Comparison of ENCODE assay signal across 15 mouse cellular contexts in the genomic region with DNA sequence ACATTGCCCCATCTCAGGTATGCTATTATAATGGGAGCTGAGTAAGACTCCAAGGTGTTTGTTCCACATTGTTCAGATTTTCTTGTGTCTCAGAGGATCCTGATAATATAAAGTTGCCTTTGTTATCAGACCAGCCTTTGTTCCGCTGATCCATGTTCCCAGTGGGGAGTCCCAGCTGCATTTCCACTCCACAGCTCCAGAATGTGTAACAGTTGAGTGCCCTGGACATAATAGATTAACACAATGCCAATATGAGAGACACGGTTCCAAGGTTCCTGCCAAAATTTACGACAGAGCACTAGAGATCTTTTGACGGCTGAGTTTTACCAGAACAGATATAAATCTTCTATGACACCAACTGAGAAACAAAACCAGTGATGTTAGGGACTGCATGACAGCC.
DNase-seq lines count a peak whose midpoint lies in the region; ATAC-seq lines count a peak whose summit lies in the region.
"Had no signal": no experiment of that assay in that cellular context is flagged by ENCODE, and none has a peak within 500 bp of the region (broad histone marks: within the 10 kb centered on the region; RNA-seq: fewer than 3 reads in every experiment).

No protein-coding gene starts in this region.

- DNase-seq in cerebellum, adult 9-10 months, result peak; percentile 53
- no peak for DNase-seq in cerebellum, adult 11 months
- DNase-seq in hindbrain, embryonic 11.5 days (ENCODE audit: low spot score), result peak; percentile 18
- DNase-seq in retina, postnatal 7 days (ENCODE audit: low read depth, low spot score), result peak; percentile 8
- DNase-seq in kidney, postnatal 36 days, result no peak
- no peak for DNase-seq in T-cell, adult 2 months (ENCODE audit: low spot score)
- DNase-seq: cerebellum, postnatal 36 days; kidney, adult 2 months; kidney, postnatal 4 days had no signal

- H3K27ac ChIP-seq in hindbrain, embryonic 11.5 days (ENCODE audit: low read depth, low read length), result no peak overlapping the region
- no peak overlapping the region for H3K27ac ChIP-seq in hindbrain, embryonic 13.5 days
- H3K27ac ChIP-seq in midbrain, embryonic 12.5 days (replicated peaks), result no peak overlapping the region
- H3K27ac ChIP-seq: forebrain, embryonic 15.5 days; heart, embryonic 15.5 days; lung, embryonic 15.5 days had no signal

- 35% methylated on average over 4 of the region's 4 CpGs for WGBS in hindbrain, embryonic 11.5 days
- 23% methylated on average over 4 of the region's 4 CpGs for WGBS in hindbrain, embryonic 13.5 days
- 33% methylated on average over 4 of the region's 4 CpGs for WGBS in midbrain, embryonic 12.5 days

- no peak overlapping the region for H3K4me3 ChIP-seq in hindbrain, embryonic 11.5 days (ENCODE audit: low read depth, low read length)
- H3K4me3 ChIP-seq in hindbrain, embryonic 13.5 days, result no peak overlapping the region
- H3K4me3 ChIP-seq in midbrain, embryonic 12.5 days, result no peak overlapping the region
- H3K4me3 ChIP-seq: forebrain, embryonic 15.5 days; heart, embryonic 15.5 days; lung, embryonic 15.5 days had no signal

- H3K36me3 ChIP-seq in hindbrain, embryonic 11.5 days (ENCODE audit: control insufficient read depth, insufficient read depth, low read length), result no peaks in the 10 kb centered on the region
- H3K36me3 ChIP-seq in hindbrain, embryonic 13.5 days, result no peaks in the 10 kb centered on the region
- H3K36me3 ChIP-seq in midbrain, embryonic 12.5 days, result no peaks in the 10 kb centered on the region
- H3K36me3 ChIP-seq: forebrain, embryonic 15.5 days; heart, embryonic 15.5 days; lung, embryonic 15.5 days had no signal

- no peaks in the 10 kb centered on the region for H3K9me3 ChIP-seq in hindbrain, embryonic 11.5 days (ENCODE audit: control insufficient read depth, low read length)
- no peaks in the 10 kb centered on the region for H3K9me3 ChIP-seq in hindbrain, embryonic 13.5 days
- no peaks in the 10 kb centered on the region for H3K9me3 ChIP-seq in midbrain, embryonic 12.5 days
- H3K9me3 ChIP-seq: forebrain, embryonic 15.5 days; heart, embryonic 15.5 days; lung, embryonic 15.5 days had no signal

- peak; percentile 70 for ATAC-seq in hindbrain, embryonic 11.5 days (ENCODE audit: low FRiP score)
- ATAC-seq in hindbrain, embryonic 13.5 days (ENCODE audit: low FRiP score), result no peak
- peak; percentile 68; the same call in 1 of the 2 replicates for ATAC-seq in midbrain, embryonic 12.5 days (ENCODE audit: low FRiP score, low read depth)
- ATAC-seq: forebrain, embryonic 15.5 days; Patski had no signal

- H3K4me1 ChIP-seq in hindbrain, embryonic 11.5 days (replicated peaks; ENCODE audit: control insufficient read depth, insufficient read depth, low read length), result no peaks in the 10 kb centered on the region
- H3K4me1 ChIP-seq in hindbrain, embryonic 13.5 days (replicated peaks), result peaks cover 5% of the 10 kb centered on the region; the same call in 1 of the 2 replicates
- H3K4me1 ChIP-seq in midbrain, embryonic 12.5 days, result peaks cover 4% of the 10 kb centered on the region; the same call in 1 of the 2 replicates
- H3K4me1 ChIP-seq: forebrain, embryonic 15.5 days; heart, embryonic 15.5 days had no signal

- no peak overlapping the region for H3K4me2 ChIP-seq in hindbrain, embryonic 11.5 days (replicated peaks; ENCODE audit: low read depth, low read length)
- H3K4me2 ChIP-seq in hindbrain, embryonic 13.5 days, result no peak overlapping the region
- H3K4me2 ChIP-seq in midbrain, embryonic 12.5 days (replicated peaks), result no peak overlapping the region
- H3K4me2 ChIP-seq: forebrain, embryonic 15.5 days; heart, embryonic 15.5 days; lung, embryonic 15.5 days had no signal

- H3K27me3 ChIP-seq in hindbrain, embryonic 11.5 days (ENCODE audit: control insufficient read depth, insufficient read depth, low read length), result no peaks in the 10 kb centered on the region
- H3K27me3 ChIP-seq in hindbrain, embryonic 13.5 days, result no peaks in the 10 kb centered on the region
- no peaks in the 10 kb centered on the region for H3K27me3 ChIP-seq in midbrain, embryonic 12.5 days
- H3K27me3 ChIP-seq: forebrain, embryonic 15.5 days; heart, embryonic 15.5 days; lung, embryonic 15.5 days; Patski had no signal

- H3K9ac ChIP-seq in hindbrain, embryonic 11.5 days (ENCODE audit: low read depth, low read length), result no peak overlapping the region
- no peak overlapping the region for H3K9ac ChIP-seq in hindbrain, embryonic 13.5 days
- no peak overlapping the region for H3K9ac ChIP-seq in midbrain, embryonic 12.5 days (replicated peaks)
- H3K9ac ChIP-seq: forebrain, embryonic 15.5 days; heart, embryonic 15.5 days; lung, embryonic 15.5 days had no signal

Comparison
In these comparisons a context has a peak if more than half of its experiments do, and no peak if none do; other contexts are left out.
1. DNase-seq: peak in cerebellum, adult 9-10 months (single experiment), hindbrain, embryonic 11.5 days (single experiment) and retina, postnatal 7 days (single experiment); none in cerebellum, adult 11 months (single experiment), kidney, postnatal 36 days (0 of 2) and T-cell, adult 2 months (single experiment).